Mouse (Mus musculus): ENCODE results near the gene Gm45194.

The Gm45194 gene

DNA sequence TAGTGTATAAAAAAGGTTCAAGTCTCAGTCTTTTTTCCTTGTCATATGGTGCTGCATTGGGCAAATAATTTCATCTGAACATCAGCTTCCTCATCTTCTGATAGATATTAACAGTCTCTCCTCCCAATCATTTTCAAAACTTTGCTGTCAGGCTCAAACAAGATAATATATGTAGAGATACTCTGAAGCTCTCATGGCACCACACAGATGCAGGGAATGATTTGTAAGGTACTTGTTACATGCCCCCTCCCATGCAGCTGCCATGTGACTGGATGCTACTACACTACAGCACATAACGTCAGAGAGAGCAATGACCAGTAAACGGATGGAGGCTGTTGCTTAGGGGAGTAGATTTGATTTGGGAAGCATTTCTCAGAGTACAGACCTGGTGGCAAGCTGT lies at the start of gene Gm45194:
TSS of gene Gm45194 (plus strand) at position 301 of the 400 bp plus-strand sequence.
- no peak for DNase-seq

DNA sequence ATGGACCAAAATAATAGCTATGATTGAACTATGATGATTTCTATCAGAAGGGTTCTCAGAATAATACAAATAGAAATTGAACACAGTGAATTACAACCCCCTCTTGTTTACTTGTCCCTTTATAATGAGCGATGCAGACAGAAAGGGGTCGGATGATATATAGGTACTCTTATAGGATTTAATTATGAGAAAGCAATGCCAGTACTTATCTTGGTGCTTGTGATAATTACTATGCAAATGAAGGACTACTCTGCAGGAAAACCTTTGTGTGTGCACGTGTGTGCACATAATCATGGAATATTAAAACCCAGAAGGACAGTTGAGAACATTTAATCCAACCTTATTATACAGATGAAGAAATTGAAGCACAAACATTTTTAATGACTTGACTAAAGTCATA lies 35.3 kb upstream of the Gm45194 start:
- no peak for DNase-seq

DNA sequence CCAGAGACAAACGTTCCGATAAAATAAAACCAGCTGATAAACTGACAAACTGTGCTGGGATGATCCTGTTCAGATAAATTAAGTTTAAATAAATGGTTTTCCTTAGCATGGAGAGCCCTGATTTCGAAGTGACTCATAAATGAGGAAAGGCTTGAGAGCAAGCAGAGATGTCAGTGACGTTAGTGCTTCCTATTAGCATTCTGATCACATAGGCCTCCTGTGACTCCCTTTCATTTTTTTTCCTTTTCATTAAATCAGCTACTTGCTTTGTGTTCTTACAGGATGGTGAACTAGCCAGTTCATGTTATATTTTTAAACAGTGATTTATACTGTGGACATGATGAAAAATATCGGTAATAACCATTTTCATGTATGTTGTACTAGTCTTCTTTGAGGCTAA lies 9.9 kb upstream of the Gm45194 start:
- DNase-seq = no peak

DNA sequence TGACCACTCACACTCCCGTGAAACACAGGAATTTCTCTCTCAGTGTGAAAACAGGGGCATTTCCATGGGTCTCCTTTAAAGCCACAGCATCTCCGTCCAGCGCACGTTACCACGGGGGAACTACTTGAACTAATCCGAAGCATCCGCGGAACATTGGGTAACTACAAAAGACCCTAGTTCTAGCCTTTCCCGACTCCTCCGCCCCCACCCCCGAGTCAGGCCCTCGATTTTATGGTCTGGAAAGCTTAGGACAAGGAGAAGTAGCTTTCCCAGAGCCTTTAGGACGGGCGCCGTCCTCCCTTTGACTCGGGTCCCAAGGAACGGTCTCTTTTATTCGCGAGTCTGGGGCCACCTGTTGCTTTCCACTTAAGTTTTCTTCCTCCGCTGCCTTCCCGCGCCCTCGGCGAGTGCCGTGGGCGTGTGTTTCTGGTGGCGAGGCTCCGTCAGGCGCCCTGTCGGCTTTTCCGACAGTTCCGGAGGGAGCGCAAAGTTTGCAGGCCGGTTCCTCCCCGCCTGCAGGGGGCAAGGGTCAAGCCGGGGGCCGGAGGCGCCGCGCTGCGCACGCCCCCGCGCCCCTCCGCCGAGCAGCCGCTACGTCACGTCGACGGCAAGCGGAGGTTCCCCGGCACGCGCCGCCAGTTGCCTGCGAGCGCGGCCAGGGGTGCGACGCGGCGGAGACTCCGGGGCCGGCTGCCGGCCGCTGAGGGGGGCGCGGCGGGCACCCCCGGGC lies 3.3 kb downstream of the Gm45194 start:
- no peak for DNase-seq

DNA sequence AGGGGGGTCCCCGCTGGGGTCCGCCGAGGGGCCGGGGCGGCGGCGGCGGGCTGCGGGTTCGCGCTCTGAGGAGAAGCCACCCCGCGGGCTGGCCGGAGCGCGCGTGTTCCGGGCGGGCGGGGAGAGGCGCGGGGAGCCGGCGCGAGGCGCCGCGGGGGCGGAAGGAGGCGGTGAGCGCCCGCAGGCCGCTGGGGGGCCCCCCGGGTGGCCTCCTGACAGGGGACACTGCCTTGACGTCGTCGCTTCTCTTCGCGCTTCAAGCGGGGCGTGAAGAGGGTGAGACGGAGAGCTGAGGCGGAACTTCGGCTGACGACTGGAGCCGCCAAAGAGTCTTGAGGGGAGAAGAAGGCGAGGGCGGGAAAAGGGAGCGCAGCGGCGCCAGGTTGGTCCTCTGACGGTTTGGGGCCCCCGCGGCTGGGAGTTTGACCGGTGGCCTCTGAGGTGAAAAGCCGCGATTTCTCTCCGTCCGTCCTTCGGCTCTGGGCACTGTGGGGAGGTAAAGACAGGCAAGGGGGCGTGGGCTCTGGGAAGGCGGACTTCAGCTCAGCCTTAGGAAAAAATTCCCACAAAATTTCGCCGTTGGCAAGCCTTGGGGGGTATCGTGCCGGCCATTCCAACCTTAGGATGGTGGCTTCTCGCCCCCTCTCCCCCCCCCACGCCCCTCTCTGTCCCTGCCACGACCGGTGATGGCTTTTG lies 4.0 kb downstream of the Gm45194 start:
- peak; percentile 8 for DNase-seq

DNA sequence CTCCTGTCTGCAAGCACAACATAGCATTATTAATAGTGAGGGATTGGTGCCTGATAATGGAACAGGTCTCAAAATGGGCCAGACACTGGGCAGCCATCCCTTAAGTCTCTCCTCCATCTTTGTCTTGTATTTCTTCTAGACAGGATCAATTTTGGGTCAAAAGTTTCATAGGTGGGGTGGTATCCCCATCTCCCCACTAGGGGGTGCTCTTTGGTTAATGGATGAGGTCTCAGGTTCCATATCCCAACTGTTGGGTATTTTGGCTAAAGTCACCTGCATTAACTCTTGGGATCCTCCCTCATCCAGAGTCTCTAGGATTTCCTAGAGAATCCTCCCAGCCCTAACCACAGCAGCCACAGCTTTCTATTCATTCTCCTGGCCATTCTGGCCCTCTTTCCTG lies 26.2 kb downstream of the Gm45194 start:
- DNase-seq = no peak

DNA sequence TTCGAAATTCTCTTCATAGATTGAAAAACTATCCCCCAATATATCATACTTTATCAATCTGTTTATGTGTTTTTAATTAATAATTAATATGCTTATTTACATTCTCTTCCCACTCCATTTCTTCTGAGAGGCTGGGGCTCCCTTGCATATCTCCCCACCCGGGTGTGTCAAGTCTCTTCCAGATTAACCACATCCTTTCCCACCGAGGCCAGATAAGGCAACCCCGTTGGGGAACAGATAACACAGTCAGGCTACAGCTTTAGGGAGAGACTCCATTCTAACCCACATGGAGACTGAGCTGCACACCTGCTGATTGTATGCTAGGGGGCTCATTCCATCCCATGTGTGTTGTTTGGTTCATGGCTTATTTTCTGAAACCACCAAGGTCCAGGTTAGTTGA lies 69.7 kb downstream of the Gm45194 start:
- DNase-seq = no peak

DNA sequence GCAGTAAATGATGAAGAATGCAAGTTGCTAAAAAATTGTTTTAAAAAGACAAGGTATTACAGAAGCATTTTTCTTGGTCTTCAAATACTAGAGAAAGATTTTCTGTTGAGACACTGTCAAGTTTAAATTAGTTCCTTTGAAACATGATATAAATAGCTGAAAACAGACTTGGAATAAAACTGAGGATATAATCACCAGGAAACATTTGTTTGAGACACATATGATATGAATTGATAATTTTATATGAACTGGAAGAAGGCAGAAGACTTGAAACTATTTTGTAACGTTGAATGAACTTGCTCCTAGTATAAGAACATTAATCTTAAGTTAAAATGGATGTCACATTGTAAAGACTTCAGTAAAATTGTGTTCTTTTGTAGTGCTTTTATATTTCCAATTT lies 108.5 kb downstream of the Gm45194 start:
- no peak for DNase-seq

DNA sequence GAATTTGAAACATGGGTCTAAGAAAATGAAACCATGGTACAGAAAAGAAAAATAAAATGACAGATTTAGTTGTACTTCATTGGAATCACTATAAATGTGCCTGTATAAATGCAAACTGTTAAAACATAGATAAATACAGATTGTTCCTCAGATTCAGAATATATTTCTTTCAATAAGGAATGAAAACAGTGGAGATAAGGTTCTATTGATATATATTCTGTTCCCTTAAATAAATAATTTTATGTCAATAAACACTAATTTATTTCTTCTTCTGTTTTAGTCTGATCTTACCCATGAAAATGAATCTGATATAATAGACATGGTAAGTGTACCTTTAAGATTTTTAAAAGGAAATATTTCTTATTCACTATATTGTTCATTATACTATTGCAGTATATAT lies 119.5 kb downstream of the Gm45194 start, which contains the start of gene Tex16:
TSS of gene Tex16 (plus strand) at position 301 of the 400 bp plus-strand sequence.
- DNase-seq = no peak

DNA sequence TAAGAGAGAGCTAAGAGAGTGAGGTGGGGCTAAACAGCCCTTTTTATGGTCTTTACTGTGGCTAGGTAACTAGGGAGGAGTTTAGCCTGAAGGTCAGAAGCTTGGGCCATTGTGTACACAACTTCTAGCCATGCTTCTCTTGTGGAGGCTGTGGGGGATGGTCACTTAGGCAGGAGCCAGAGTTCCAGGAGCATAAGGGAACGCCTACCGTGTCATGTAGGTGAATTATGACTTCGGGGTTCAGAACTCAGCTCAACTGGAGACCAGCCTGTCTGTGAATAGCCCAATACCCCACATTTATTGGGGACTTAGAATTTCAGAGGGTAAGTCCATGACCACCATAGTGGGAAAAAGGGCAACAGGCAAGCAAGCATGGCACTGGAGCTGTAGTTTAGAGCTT lies 347.6 kb downstream of the Gm45194 start, which contains the start of gene 4933403O08Rik:
TSS of gene 4933403O08Rik (plus strand) at position 301 of the 400 bp plus-strand sequence.
- DNase-seq = no peak

DNA sequence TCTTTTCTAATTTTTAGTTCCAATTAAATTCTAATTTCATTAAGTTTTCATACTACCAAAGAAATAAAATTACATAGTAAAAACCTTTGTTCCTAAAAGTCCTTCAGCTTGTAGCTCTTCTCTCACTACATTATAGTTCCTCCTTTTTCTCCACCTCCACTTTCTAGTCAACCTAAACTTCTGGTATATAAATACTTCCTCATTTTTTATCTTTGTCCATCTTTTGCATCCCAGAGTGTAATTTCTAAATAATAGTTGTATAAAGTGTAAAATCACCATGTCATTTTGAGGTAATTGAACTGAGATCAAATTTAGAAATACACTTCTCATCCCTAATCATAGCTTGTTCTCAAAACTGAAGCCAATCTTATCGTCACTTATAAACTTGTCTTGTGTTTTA lies 351.7 kb downstream of the Gm45194 start:
- DNase-seq = no peak

DNA sequence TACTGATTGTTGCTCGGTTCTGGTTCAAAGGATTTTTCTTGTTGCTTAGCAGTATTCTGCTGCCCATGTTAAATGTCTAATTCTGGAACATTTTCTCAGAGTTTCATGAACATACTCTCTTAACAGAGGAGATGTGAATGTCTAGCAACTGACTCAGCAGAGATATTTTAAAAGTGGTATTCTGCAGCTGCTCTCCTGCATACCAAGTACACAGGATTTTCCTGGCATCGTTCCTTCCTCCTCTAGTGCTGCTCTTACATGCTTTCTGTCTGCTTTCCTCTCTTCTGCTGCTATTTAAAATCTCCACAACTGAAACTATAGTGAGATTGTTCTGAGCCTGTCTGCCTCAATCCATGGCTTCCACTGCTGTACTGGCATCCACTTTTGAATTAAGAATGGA lies 364.3 kb downstream of the Gm45194 start:
- DNase-seq = no peak

DNA sequence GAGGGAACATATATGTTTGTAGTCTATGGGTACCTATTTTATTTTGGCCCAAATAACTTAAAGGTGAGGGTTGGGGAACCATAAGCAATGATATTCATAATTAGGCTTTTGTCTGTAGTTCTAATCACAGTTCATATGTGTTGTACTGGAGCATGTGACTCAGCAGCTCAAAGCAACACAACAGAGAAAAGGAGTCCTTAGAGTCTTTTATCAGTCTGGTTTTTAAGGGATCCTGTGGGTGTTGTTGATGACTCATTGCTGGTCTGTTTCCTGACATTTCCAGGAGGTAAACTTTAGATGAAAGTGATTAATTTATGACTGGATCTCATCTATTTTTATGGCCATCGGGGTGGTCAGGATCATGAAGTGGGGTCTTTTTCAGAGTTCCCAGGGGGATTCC lies 382.4 kb downstream of the Gm45194 start:
- no peak for DNase-seq
